Mouse (Mus musculus): Measurements from ENCODE around the gene Ccdc36.

The Ccdc36 gene

DNA sequence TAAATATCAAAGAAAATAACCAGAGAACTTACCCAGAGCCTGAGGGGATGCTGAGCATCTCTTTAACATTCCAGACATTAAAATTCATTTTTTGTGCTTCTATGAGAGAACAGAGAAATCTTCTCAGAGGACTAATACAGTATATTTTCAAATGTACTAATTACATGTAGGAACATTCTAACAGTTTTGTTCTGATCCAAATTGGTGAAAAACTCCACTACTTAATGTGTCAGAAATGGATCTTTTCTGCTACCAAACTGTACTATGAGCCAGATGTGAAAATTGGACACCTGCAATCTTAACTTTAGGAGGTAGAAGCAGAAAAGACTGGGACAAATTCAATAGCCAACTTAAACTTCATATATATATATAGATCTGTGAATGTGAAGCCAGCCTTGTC, at the start of gene Ccdc36:
Gene Ccdc36 (minus strand): TSS at position 101 of the 400 bp plus-strand sequence.
- DNase-seq, result no peak

DNA sequence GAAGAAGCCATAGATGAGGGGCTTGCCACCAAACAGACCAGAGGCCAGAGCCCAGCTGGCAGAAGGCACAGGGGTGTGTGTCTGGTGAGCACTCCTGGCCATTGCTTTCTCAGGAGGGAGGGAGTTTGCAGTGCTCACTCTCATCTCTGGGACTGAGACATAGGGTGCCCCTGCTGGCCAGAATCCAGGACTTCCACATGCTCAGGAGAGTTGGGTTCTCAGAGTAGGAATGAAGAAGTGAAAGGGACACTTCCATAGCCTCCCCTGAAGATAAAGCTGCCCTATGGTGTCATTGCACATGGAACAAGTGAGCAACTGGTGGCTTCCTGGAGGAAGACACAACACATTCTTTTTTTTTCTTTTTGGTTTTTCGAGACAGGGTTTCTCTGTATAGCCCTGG, 46.2 kb upstream of the Ccdc36 start:
- DNase-seq, result no peak

DNA sequence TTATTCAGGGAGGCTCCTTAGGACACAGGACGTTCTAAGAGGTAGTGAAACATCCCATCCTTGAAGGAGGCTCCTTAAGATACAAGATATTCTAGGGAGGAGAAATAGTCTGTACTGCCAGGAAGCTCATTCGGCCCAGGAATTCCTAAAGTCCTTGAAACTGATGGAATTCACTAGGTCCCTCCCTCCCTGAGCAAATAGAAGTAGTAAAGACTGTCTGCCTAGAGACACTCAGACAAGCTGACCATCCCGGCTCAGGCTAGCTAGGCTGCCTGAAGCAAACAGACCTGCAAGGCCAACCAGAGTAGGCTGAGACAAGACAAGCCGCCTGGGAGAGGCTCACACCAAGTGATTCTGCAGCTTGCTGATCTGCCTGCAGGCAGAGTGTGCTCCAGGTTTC, 41.6 kb upstream of the Ccdc36 start:
- DNase-seq, result no peak

DNA sequence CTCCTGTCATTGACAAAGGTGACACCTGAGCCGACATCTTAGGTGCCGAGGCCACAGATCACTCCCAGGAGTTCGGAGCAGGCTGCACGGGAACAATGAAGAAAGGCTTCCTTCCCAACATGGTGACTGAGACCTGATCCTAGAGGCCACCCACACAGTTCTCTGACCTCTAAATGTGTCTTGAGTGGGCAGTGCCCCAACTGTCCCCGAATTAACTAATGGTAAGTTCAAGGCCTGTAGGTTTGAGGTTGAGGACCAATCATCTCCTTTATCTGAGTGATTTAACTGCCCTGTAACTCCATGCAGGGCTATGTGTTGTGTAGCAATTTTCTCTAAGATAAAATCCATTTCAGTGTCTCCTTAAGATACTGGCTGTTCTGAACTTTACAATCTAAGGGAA, 41.1 kb upstream of the Ccdc36 start:
- DNase-seq, result no peak

DNA sequence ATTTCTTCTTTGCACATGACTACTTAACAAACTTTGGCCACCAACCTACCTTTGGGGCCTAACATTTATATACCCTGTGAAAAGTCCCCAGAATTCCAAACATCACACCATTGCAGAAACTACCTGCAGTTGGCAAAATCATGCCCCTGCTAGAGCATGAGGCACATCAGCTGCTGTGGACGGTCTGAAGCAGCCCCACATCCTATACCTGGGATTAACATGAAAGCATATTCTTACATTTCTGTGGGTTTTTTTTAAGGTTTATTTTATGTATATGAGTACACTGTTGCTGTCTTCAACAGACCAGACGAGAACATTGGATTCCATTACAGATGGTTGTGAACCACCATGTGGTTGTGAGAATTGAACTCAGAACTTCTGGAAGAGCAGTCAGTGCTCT, 37.9 kb upstream of the Ccdc36 start:
- no peak for DNase-seq

DNA sequence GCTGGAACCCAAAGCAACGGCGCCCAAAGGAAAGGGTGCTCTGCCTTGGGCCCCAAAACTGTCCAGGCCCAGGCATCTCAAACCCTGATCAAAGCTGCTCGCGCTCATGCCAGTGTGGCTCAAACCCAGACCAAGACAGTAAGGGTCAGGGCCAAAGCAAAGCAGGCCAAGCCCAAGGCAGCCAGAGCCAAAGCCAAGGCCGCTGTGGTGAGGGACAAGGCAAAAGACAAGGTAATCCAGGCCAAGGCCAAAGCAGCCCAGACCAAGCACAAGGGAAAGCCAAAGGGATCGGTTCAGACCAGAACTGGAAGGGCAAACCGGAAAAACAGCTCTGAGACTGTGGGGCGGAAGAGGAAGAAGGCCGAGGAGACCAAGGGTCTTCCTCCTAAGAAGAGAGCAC, 35.4 kb upstream of the Ccdc36 start:
- DNase-seq, result no peak

DNA sequence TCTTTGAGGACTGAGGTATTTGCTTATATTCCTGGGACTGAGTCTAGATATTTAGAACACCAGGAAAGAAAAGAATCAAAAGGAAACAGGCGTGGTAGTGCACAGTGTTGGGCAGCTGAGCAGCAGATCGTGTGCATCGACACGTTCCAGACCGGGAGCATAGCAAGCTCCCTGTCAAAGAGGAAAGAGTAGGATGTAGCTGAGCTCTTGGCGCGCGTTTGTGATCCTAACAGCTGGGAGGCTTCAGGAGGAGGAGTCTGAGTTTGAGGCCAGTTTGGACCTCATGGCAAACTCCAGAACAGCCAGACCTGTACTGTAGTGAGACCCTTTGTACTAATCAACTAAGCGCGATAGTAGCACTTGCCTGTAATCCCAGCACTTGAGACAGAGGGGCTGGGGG, 33.9 kb upstream of the Ccdc36 start:
- no peak for DNase-seq

DNA sequence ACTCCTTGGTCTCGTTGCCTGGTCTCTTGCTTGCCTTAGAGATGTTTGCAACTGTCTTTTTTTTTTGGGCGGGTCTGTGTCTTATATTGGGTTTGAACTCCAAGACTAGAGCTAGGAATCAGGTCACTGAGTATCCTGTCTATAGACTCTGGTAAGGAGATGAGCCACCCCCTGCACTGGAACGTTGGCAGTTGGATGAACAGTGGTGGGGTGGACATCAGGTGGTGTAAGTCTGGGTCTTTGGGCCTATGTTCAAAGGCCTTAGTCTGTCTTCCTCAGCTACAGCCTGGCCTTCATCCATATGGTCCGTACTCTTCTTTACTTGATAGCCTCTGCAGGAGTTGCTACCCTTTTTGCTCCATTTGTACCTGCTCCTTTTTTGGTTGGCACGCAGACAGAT, 33.4 kb upstream of the Ccdc36 start:
- no peak for DNase-seq

DNA sequence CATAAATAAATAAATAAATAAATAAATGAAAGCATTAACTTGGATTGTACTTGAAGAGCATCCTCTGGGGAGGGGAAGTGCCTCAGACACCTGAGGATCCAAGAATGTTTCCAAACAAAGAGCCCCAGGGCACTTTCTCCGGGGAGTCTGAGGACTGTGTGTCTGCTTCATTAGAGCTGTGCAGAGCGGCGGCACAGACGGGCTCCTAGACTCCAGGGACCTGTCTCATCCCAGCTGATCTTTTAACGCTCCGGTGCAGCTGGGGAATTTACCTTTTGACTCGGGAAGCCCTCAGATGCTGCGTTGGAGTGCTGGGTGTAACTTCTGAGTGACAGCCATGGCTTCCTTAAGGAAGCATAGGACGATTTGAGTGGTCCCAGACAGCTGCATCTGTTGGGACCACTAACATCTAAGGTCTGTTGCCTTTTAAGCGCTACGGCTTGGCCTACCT, 32.9 kb upstream of the Ccdc36 start, which contains the start of gene Klhdc8b:
Gene Klhdc8b (minus strand): TSS at position 401 of the 451 bp plus-strand sequence.
- no peak for DNase-seq

DNA sequence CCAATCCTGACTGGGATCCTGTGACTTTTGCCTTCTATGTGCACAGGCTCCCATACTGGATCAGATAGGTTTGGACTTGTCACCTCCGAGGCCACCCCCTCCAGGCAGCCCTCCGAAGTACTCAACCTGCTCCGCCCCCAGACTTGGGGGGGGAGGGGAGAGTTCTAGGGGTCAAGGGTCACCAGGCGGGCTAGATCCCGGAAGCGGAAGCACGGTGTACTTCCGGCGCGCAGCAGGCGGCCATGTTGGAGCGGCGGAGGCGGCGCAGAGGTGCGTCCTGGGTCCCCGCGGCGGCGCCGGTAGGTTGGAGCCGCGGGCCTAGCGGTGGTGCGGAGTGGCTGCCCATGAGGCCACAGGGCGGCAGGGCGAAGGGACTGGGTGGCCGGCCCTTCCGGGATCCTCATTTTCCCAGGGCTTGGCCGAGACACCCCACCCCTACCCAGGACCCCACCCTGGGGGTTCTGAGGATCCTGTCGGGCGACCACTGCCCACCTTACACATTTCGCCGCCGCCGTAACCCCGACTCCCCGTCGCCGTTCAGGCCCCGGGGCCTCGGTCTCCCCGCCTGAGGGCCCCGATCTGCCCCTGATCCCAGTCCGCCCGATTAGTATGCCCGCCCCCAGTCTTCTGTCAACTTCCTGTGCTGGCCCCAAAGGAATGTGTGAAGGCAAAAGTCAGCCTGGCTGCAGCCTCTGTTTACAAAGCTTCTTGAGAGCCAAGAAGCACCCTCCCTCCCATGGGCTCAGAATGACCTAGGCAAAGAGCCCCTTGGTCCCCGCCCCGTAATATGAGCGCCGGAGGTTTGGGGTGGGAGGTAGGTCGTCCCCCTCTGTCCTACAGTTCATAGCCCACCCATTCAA, 32.3 kb upstream of the Ccdc36 start, which contains the start of gene Ccdc71:
Gene Ccdc71 (plus strand): TSS at position 209 of the 860 bp plus-strand sequence.
- peak; percentile 87 for DNase-seq

DNA sequence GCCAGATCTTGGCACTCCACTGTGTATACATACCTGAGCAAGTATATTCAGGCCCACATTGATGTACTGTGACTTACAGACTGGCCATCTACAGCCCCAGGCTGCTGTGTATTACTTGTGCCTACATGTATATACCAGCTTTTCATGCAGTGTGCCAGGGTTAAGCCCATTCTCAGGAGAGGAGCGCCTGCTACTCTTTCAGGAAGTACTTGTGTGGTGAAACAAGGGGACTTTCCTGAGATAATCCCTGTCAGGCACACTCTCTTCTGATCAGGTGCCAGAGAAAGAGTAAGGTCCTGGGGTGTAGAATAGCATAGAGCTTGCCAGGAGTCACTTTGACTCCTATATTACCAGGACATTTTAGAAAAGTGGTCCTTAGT, 31.6 kb upstream of the Ccdc36 start:
- DNase-seq, result no peak

DNA sequence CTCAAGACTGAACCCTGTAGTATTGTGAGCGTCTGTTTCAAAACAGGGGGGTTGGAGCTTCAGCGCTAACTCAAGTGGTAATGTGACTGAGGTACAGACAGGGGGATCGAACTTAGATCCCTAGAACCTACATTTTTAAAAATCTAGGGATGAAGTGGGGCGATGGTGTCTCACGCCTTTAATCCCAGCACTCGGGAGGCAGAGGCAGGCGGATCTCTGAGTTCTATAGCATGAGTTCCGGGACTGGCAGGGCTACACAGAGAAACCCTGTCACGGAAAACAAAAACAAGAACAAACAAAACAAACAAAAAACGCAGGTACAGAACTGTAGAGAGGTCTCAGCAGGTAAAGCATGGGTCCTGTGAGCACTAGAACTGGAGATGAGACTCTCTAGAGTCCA, 28.7 kb upstream of the Ccdc36 start:
- no peak for DNase-seq

DNA sequence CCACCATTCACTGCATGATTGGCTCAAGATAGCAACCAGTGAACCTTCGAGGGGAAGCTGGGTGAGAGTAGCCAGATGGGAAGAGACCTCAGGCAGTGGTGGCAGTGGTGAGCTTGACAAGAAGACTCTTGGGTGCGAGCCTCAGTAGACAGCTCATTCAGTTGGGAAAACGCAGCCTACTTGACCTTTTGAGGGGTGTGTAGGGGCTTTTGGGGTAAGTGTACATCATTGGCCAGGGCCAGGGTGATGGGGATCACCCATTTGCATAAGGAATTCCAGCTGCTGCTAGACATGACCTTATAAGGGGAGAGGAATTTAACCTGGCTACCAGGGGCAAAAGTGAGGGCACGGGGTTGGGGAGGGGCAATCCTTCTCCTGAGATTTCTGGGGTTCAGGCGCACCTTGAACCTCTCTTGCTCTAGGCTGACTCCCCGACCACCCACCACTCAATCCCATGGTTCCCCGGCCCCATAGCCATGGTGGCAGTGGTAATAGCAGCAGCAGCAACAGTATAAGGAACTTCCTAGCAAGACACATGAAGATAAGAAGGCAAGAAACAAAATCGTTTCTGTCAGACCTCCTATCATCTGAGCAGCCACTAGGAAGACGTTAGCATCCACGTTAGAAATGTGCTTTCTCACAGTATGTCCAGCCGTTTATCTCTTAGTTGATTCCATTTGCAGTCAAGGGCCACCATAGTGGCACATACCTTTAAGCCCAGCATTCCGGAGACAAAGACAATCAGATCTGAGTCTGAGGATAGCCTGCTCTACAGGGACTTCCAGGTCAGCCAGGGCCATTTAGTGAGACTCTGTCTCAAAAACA, 27.7 kb upstream of the Ccdc36 start:
- no peak for DNase-seq

DNA sequence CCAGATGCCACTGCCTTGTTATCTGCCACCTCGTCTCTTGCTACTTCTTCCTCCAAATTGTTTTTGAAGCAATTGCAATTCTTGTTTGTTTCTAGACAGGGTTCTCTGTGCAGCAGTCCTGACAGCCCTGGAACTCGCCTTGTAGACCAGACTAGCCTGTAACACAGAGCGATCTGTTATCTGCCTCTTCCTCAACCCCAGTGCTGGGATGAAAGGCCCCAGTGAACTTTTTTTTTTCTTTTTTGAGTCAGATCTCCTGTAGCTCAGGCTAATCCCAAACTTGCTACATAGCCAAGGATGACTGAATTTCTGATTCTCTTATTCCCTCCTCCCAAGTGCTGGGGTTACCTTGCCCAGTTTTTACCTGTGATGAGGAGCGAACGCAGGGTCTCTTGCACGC, 26.1 kb upstream of the Ccdc36 start:
- no peak for DNase-seq

DNA sequence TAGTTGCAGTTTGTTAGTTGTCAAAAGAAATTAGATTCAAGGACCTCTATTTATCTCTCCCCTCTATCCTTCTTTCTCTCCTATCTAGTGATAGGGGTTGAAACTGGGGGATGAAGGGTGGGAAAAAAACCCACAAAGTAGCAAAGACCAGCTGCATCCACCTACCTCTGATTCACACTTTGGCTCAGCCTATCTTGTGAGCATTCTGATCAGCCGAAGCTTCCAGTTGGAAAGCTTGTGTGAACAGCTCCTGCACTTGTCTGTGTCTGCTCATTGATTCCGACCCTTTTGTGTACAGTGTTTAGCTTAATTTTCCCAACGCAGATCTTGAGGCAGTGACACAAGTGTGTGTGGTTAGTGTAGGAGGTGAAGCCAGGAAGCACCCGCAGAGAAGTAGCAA, 25.2 kb upstream of the Ccdc36 start:
- DNase-seq, result no peak

DNA sequence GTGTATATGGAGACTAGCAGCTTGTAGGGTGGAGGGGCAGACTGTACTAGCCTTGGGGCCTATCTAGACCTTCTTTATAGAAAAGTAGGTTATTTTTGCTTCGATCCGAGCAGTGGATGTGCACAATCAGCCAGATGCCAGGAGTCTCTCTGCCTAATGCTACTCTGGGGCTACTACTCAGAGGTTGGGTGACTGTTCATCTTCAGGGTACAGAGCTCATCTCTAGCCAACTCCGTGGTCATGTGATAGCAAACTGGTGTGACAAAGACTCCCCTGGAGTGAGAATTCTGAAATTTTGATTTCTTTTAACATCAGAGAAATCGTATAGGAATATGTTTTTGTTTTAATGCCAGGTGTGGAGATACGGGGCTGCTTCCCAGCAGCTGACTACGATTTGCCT, 24.6 kb upstream of the Ccdc36 start:
- DNase-seq, result no peak

DNA sequence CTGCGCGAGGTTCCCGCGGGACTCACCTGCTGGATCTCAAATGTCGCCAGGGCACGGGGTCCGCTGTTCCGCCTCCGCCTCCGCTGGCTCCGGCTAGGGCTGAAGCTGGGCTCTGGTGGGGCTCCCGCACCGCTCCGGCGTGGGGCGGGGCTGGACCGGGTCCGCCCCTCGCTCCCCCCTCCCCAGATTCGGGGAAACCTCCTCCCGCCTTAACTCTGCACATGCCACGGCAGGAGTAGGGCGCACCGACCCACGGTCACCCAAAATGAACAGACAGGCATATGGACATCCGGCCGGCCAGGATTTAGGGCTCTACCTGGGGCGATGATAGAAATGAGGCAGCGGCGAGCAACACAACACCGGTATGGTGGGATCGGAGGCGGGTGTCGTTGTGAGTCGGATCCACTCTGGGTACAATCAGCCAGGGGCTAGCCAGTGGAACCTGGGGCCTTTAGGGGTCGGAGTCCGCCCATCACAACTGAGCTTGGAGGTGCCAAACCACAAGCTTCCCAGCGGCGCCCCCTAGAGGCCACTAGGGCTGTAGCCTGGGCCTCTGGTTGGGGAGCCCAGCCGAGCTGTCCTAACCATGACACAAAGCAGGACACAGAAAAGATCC, 24.1 kb upstream of the Ccdc36 start:
- DNase-seq, result peak; percentile 97

DNA sequence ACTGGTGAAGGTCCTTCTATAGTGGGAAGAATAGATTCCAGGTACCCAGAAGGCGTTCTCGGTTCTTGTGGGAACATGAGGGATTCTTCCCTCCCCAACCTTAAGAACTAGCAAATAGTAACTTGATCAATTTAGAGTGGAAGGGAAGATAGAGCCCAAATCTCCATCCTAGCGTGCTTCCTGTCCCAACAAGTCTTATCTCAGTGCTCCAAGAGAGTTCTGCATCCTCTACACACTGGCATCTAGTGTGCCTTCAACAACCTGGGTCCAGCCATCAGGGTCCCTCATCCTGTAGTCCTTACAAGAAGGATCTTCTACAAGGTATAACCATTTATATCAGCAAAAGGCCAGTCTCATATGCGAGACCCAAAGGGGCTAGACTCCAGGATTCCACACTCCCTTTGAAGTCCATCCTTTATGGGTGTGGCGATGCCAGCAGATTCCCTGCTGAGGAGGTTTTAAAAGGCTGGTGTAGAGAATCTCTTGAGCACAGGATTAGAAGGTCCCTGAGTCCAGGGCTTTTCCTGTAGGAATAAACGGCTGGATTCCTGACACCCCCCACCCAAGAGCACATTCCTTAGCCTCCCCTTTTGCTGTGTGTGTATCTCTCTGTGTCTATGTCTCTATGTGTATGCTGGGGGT, 23.4 kb upstream of the Ccdc36 start:
- no peak for DNase-seq

DNA sequence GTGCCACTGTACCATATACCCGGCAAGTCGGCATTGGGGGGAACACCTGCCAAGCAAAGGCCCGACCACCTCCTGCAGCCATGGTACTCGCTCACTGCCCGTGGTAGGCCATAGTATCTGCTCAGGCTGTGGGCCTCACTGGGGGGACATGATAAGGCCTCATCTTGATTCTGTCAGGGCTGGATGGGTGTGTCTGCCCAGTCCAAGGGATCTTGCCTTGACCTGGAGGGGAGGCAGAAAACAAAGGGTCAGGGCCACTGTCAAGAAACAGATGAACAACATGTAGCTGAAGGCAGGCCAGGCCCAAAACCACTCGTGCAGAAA, 22.8 kb upstream of the Ccdc36 start:
- DNase-seq, result no peak

DNA sequence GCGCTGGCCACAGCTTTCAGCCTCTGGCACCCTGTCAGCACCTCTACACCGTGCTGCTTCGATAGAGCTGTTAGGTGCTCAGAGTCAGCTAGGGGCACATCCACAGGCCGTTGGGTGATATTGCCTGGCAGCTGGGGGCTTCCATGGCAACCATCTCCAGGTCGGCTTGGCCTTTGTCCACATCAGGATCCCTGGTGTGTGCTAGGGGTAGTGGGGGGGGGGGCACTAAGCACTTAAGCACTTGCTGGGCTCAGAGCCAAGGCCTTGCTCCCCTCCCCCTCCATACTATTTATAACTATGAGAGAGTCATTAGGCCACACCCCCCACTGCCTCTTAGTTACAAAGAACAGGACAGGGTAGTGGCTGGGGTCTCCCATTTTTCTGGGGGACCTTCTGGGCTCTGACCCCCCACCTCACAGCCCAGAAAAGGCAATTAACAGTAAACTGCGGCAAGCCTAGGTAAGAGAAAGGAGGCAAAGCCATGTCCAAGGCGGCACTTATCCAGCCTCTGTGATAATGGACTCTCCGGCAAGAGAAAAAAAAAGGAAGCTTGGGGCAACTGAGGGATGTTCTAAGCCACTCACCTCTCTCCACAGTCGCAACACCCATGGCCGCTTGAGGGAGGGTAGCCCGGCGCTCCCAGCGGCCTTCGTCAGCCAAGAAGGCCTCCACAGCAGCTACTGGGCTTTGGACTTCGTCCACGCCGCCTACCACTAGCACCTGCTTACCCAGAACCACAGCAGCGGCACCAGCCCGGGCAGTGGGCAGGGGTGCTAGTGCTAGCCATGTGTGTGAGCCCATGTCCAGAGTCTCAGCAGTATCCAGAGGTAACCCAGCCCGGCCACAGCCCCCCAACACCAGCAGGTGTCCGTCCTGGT, 22.2 kb upstream of the Ccdc36 start:
- DNase-seq, result peak; percentile 48

DNA sequence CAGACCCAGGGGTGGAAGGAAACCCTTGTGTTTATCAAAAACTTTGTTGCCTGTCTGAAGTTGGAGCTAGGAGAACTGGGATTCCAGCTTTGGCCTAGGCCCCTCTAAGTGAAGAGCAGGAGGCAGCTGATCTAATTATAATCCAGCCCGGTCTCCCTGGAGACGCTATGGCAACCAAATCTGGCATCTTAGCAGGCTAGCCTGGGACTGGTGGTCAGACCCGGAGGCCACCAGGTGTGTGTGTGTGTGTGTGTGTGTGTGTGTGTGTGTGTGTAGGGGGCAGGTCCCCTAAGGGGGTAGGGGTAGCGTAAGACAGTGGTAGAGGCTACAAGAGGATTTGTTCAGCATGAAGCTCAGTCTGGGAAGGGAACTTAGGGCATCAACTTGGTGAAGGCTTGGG, 21.6 kb upstream of the Ccdc36 start:
- DNase-seq, result peak; percentile 67

DNA sequence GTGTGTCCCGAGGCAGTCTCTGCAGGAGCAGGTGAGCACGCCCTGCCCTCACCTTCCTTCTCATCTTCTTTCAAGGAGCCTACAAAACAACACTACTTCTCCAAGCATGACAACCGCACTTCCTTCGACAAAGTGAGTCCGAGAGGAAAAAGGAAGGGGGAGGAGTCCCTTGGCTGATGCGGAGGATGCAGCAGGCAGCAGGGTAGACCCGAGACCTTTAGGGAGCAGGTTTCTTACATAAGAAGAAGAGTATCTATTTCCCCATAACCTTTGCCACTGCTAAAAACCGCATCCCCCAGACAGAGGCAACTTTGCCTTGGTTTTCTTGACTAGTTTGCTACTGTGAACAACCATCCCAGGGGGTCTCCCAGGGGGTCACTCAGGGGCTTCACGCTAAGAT, 16.8 kb upstream of the Ccdc36 start:
- DNase-seq, result no peak
